Mouse (Mus musculus) hindbrain, embryonic 11.5 days (tissue): ENCODE measurements around the gene Kif5a. TPM values are rescaled to one million over a fixed set of nuclear protein-coding genes. Genes with fewer than 3 reads are reported as not detected.

ENCODE experiments used
- ATAC-seq: fragments of 200-750 bp; cut with Nextera tagmentation; 2 replicates; pipeline ENCODE4 v1.8.0; 2017; ENCODE audit warnings: mild to moderate bottlenecking, moderate TSS enrichment, moderate library complexity; ENCODE audit not compliant: low FRiP score
- DNase-seq: peaks from one replicate; pipeline ENCODE4 v3.0.0-alpha.2; 2015; ENCODE audit warnings: low spot score
- H3K27ac ChIP-seq: fragments of 300-500 bp; sonication (generic); 2 replicates; pipeline ENCODE4 v1.5.1; 2014; ENCODE audit warnings: mild to moderate bottlenecking, low read depth, low read length
- H3K27me3 ChIP-seq: fragments of 300-500 bp; sonication (generic); 2 replicates; pipeline ENCODE4 v1.6.1; 2014; ENCODE audit warnings: mild to moderate bottlenecking, low read length, moderate library complexity, mixed read lengths; ENCODE audit not compliant: control insufficient read depth, insufficient read depth
- H3K36me3 ChIP-seq: fragments of 300-500 bp; sonication (generic); 2 replicates; pipeline ENCODE4 v1.6.1; 2014; ENCODE audit warnings: mild to moderate bottlenecking, low read length, moderate library complexity, mixed read lengths; ENCODE audit not compliant: control insufficient read depth, insufficient read depth
- H3K4me1 ChIP-seq: fragments of 300-500 bp; sonication (generic); replicated peaks from 2 replicates; pipeline ENCODE4 v1.6.1; 2014; ENCODE audit warnings: low read length, mixed read lengths; ENCODE audit not compliant: control insufficient read depth, insufficient read depth
- H3K4me2 ChIP-seq: fragments of 300-500 bp; sonication (generic); replicated peaks from 2 replicates; pipeline ENCODE4 v1.6.1; 2014; ENCODE audit warnings: mild to moderate bottlenecking, low read depth, low read length
- H3K4me3 ChIP-seq: fragments of 300-500 bp; sonication (generic); 2 replicates; pipeline ENCODE4 v1.5.1; 2014; ENCODE audit warnings: low read depth, low read length
- H3K9ac ChIP-seq: fragments of 300-500 bp; sonication (generic); 2 replicates; pipeline ENCODE4 v1.6.1; 2014; ENCODE audit warnings: low read depth, low read length
- H3K9me3 ChIP-seq: fragments of 300-500 bp; sonication (generic); 2 replicates; pipeline ENCODE4 v1.6.1; 2016; ENCODE audit warnings: low read length; ENCODE audit not compliant: control insufficient read depth
- WGBS: fragments of 180-500 bp; shearing (Covaris S2); extraction: QIAGEN DNeasy Blood & Tissue Kit; methylation state at CpG from one replicate; pipeline ENCODE4 v1.1.7; 2014; 5-methylcytosine and 5-hydroxymethylcytosine counted together
- polyA plus RNA-seq: library from polyadenylated mRNA; unstranded; fragments of >200 nt; fragmentation: Nextera tagmentation; extraction: Ambion mirVana; gene quantifications from 2 replicates; pipeline ENCODE4 v1.2.1, GENCODE M21; 2014

Gene Kif5a
- polyA plus RNA-seq, 1 experiment from 2014 or later = 41.4 TPM

DNA sequence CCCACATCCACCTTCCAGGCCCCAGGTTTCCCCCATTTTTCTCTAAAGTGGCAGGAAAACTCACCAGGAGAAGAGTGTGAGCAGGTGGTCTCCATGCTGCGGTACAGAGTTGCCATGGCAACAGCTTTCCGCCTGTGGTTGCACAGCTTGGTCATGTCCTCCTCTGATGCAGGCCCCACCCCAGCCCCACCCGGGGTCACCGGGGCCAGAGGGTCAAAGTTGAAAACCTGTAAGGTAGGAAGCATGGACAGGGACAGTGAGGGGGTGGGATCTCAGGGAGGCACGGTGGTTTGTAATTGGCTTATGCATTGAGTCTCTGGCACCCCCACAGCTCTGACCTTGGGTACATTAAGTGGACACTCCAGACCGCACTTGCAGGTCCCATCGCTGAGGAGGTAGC is 23.6 kb upstream of the Kif5a start:
- Histone ChIP-seq H3K4me3 (peak overlapping the region; percentile 58; the same call in 1 of the 2 replicates), H3K9ac (peak overlapping the region; percentile 74; the same call in 1 of the 2 replicates), H3K4me2 (peak overlapping the region; percentile 85), H3K27ac (0 out of 2 replicates have a peak overlapping the region, but pooled peaks have one; percentile 33), H3K9me3 (no peaks in the 10 kb centered on the region), H3K4me1 (peaks cover 18% of the 10 kb centered on the region), H3K27me3 (no peaks in the 10 kb centered on the region), H3K36me3 (peaks cover 17% of the 10 kb centered on the region)
- 41% methylated on average over 7 of the region's 7 CpGs for WGBS
- ATAC-seq (no peak), DNase-seq (no peak)

DNA sequence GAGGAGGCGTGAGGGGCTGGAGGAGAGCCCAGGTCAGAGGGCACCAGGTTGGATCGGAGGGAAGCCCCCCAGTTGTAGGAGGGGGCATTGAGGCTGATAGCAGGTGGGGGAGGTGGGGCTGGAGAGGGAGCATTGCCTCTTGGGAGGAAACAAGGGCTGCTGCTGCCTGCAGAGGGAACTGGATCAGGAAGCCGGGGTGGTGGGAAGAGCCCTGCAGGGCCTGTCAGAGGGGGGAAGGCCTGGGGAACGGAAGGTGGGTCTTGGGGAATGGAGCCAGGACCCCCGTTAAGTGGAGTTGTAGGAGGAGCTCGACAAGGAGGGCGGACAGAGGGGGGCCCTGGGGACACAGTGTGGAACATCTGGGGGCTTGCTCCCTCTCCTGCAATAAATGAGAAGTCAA is 23.0 kb upstream of the Kif5a start:
- Histone ChIP-seq H3K4me2 (no peak overlapping the region), H3K36me3 (peaks cover 22% of the 10 kb centered on the region), H3K9me3 (no peaks in the 10 kb centered on the region), H3K27me3 (no peaks in the 10 kb centered on the region), H3K27ac (no peak overlapping the region), H3K4me1 (peaks cover 18% of the 10 kb centered on the region), H3K4me3 (no peak overlapping the region), H3K9ac (no peak overlapping the region)
- DNase-seq (no peak), ATAC-seq (no peak)
- WGBS = 79% methylated on average over 7 of the region's 7 CpGs

DNA sequence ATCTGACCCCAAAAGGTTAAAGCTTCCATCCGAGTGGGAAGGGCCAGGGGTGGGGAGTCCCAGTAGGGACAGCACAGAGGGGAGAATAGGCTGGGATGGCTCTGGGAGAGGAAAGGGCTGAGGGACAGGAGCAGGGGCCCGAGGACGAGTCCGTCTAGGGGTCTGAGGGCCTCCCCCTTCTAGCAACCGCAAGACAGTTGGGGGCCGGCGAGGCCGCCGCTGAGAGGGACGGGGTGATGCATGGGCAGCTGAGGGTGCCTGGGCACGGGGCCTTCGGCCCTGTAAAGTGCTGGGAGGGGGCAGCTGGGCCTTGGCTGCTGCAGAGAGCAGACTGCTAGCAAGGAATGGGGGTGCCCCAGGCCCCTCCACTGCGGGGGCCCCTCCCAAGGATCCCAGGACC is 22.5 kb upstream of the Kif5a start:
- no peaks in the 10 kb centered on the region for H3K27me3 ChIP-seq
- peaks cover 18% of the 10 kb centered on the region for H3K4me1 ChIP-seq
- no peak overlapping the region for H3K9ac ChIP-seq
- WGBS = 73% methylated on average over 13 of the region's 13 CpGs
- H3K9me3 ChIP-seq = no peaks in the 10 kb centered on the region
- H3K36me3 ChIP-seq = peaks cover 22% of the 10 kb centered on the region
- H3K4me3 ChIP-seq = no peak overlapping the region
- no peak overlapping the region for H3K4me2 ChIP-seq
- ATAC-seq (no peak), DNase-seq (no peak)
- H3K27ac ChIP-seq = no peak overlapping the region

- Histone ChIP-seq H3K4me3 (no peak overlapping the region), H3K4me1 (peaks cover 18% of the 10 kb centered on the region), H3K27ac (no peak overlapping the region), H3K9ac (no peak overlapping the region), H3K4me2 (no peak overlapping the region), H3K27me3 (no peaks in the 10 kb centered on the region), H3K36me3 (peaks cover 22% of the 10 kb centered on the region), H3K9me3 (no peaks in the 10 kb centered on the region)
- ATAC-seq (no peak), DNase-seq (no peak)
- 82% methylated on average over 11 of the region's 11 CpGs for WGBS
These were observed 21.8 kb upstream of the Kif5a start for GRCm38 (mm10) chr10:127284724-127285500.

- DNase-seq (no peak), ATAC-seq (no peak)
- no peak overlapping the region for H3K9ac ChIP-seq
- no peaks in the 10 kb centered on the region for H3K9me3 ChIP-seq
- 93% methylated on average over 7 of the region's 7 CpGs for WGBS
- H3K27ac ChIP-seq = no peak overlapping the region
- H3K4me3 ChIP-seq = no peak overlapping the region
- H3K4me1 ChIP-seq = peaks cover 18% of the 10 kb centered on the region
- peaks cover 27% of the 10 kb centered on the region for H3K36me3 ChIP-seq
- H3K4me2 ChIP-seq = no peak overlapping the region
- no peaks in the 10 kb centered on the region for H3K27me3 ChIP-seq
These were observed 21.0 kb upstream of the Kif5a start for GRCm38 (mm10) chr10:127284105-127284622.

GRCm38 (mm10) chr10:127282620-127283215 is 19.6 kb upstream of the Kif5a start:
- no peak overlapping the region for H3K4me2 ChIP-seq
- H3K4me3 ChIP-seq = no peak overlapping the region
- peaks cover 15% of the 10 kb centered on the region for H3K4me1 ChIP-seq
- ATAC-seq = no peak
- no peak overlapping the region for H3K9ac ChIP-seq
- H3K36me3 ChIP-seq = peaks cover 35% of the 10 kb centered on the region
- no peak for DNase-seq
- 90% methylated on average over 13 of the region's 13 CpGs for WGBS
- H3K9me3 ChIP-seq = no peaks in the 10 kb centered on the region
- no peak overlapping the region for H3K27ac ChIP-seq
- H3K27me3 ChIP-seq = no peaks in the 10 kb centered on the region

GRCm38 (mm10) chr10:127281316-127281715 is 18.2 kb upstream of the Kif5a start:
- Histone ChIP-seq H3K4me1 (peaks cover 3% of the 10 kb centered on the region; the same call in 1 of the 2 replicates), H3K9me3 (no peaks in the 10 kb centered on the region), H3K4me2 (no peak overlapping the region), H3K27me3 (no peaks in the 10 kb centered on the region), H3K9ac (no peak overlapping the region), H3K27ac (no peak overlapping the region), H3K36me3 (peaks cover 40% of the 10 kb centered on the region), H3K4me3 (no peak overlapping the region)
- no peak for DNase-seq
- 89% methylated on average over 8 of the region's 8 CpGs for WGBS
- no peak for ATAC-seq

DNA sequence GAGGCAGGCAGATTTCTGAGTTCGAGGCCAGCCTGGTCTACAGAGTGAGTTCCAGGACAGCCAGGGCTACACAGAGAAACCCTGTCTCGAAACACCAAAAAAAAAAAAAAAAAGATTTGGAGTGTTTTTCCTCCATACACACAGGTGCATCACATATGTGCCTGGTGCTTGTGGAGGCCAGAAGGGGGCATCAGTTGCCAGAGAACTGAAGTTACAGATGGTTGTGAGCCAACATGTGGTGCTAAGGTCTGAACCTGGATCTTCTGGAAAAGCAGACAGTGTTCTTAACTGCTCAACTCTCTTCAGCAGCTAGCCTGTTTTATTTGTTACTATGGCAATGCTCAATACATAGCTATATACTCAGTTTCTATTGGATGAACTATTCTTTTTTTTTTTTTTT is 16.6 kb upstream of the Kif5a start:
- H3K36me3 ChIP-seq = peaks cover 40% of the 10 kb centered on the region
- no peaks in the 10 kb centered on the region for H3K27me3 ChIP-seq
- DNase-seq (no peak), ATAC-seq (no peak)
- no peak overlapping the region for H3K27ac ChIP-seq
- no peak overlapping the region for H3K4me2 ChIP-seq
- H3K4me1 ChIP-seq = no peaks in the 10 kb centered on the region
- H3K9me3 ChIP-seq = no peaks in the 10 kb centered on the region
- H3K9ac ChIP-seq = no peak overlapping the region
- no peak overlapping the region for H3K4me3 ChIP-seq
- 90% methylated on average over 2 of the region's 2 CpGs for WGBS
